Mouse (Mus musculus): ENCODE measurements around the gene E330009J07Rik.

Gene E330009J07Rik

GRCm38 (mm10) chr6:40436047-40436483 lies at the start of gene E330009J07Rik:
E330009J07Rik (minus strand) TSS chr6:40436135.
- DNase-seq (ENCODE audit: low read depth, low spot score) = peak; percentile 34

- no peak for DNase-seq (ENCODE audit: low read depth, low spot score)
Measured at GRCm38 (mm10) chr6:40482318-40482717, 46.4 kb upstream of the E330009J07Rik start.

GRCm38 (mm10) chr6:40479705-40480104 lies 43.8 kb upstream of the E330009J07Rik start:
- DNase-seq (ENCODE audit: low read depth, low spot score) = peak; percentile 22

- no peak for DNase-seq (ENCODE audit: low read depth, low spot score)
Measured at GRCm38 (mm10) chr6:40476132-40476531, 40.2 kb upstream of the E330009J07Rik start.

- DNase-seq (ENCODE audit: low read depth, low spot score) = peak; percentile 14
Measured at GRCm38 (mm10) chr6:40471720-40472010, 35.7 kb upstream of the E330009J07Rik start.

GRCm38 (mm10) chr6:40470916-40471719 lies 35.2 kb upstream of the E330009J07Rik start, which contains the start of gene Ssbp1:
Ssbp1 (plus strand) TSS chr6:40471352.
- DNase-seq (ENCODE audit: low read depth, low spot score) = peak; percentile 98

- DNase-seq (ENCODE audit: low read depth, low spot score) = peak; percentile 39
Measured at GRCm38 (mm10) chr6:40465710-40466109, 29.8 kb upstream of the E330009J07Rik start.

- DNase-seq (ENCODE audit: low read depth, low spot score) = peak; percentile 38
Measured at GRCm38 (mm10) chr6:40454436-40455041, 18.6 kb upstream of the E330009J07Rik start.

GRCm38 (mm10) chr6:40448626-40449025 lies 12.7 kb upstream of the E330009J07Rik start:
- no peak for DNase-seq (ENCODE audit: low read depth, low spot score)

GRCm38 (mm10) chr6:40443281-40443928 lies 7.5 kb upstream of the E330009J07Rik start:
- DNase-seq (ENCODE audit: low read depth, low spot score) = no peak

- DNase-seq (ENCODE audit: low read depth, low spot score) = peak; percentile 28
Measured at GRCm38 (mm10) chr6:40441755-40442154, 5.8 kb upstream of the E330009J07Rik start.

- no peak for DNase-seq (ENCODE audit: low read depth, low spot score)
Measured at GRCm38 (mm10) chr6:40441276-40441675, 5.3 kb upstream of the E330009J07Rik start.

- DNase-seq (ENCODE audit: low read depth, low spot score) = no peak
Measured at GRCm38 (mm10) chr6:40439731-40440130, 3.8 kb upstream of the E330009J07Rik start.

GRCm38 (mm10) chr6:40438936-40439335 lies 3.0 kb upstream of the E330009J07Rik start, which contains the start of gene Wee2:
Wee2 (plus strand) TSS chr6:40439088.
- no peak for DNase-seq (ENCODE audit: low read depth, low spot score)

GRCm38 (mm10) chr6:40435151-40436046 lies 536 bp downstream of the E330009J07Rik start:
- DNase-seq (ENCODE audit: low read depth, low spot score) = peak; percentile 45

GRCm38 (mm10) chr6:40434697-40435096 lies 1.2 kb downstream of the E330009J07Rik start:
- peak; percentile 17 for DNase-seq (ENCODE audit: low read depth, low spot score)

GRCm38 (mm10) chr6:40432346-40433275 lies 3.3 kb downstream of the E330009J07Rik start:
- no peak for DNase-seq (ENCODE audit: low read depth, low spot score)

GRCm38 (mm10) chr6:40431812-40432211 lies 4.1 kb downstream of the E330009J07Rik start:
- no peak for DNase-seq (ENCODE audit: low read depth, low spot score)

GRCm38 (mm10) chr6:40431356-40431755 lies 4.6 kb downstream of the E330009J07Rik start:
- no peak for DNase-seq (ENCODE audit: low read depth, low spot score)

- DNase-seq (ENCODE audit: low read depth, low spot score) = no peak
Measured at GRCm38 (mm10) chr6:40430878-40431277, 5.1 kb downstream of the E330009J07Rik start.
